In the genomic region with DNA sequence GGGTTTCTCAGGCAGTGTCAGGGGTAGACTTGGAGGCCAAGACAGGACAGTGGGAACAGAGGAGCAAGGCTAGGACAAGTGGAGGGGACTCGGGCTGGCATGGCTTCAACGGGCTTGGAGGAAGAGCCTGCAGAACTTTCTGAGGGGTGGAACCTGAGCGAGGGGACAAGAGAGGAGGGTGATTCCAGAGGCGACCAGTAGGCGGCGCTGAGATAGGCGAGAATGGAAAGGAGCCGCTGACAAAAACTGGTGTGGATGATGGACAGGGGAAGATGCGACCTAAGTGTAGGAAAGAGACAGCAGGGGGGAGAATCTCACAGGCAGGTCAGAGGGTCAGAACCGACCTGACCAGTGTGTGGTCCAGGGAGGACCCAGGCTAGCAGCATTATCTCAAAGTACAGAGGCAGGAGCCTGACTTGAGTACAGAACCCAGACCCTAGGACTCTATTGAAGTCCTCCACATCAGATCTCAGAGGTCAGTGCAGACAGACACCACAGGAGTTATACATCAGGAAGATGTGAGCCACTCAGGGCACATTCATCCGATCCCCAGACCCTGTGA, we compare ENCODE assay signal across 9 mouse cellular contexts. TPM values are rescaled to one million over a fixed set of nuclear protein-coding genes. Genes with fewer than 3 reads are reported as not detected.
DNase-seq lines count a peak whose midpoint lies in the region; ATAC-seq and TF ChIP-seq lines count a peak whose summit lies in the region.
"Had no signal": no experiment of that assay in that cellular context is flagged by ENCODE, and none has a peak within 500 bp of the region (broad histone marks: within the 10 kb centered on the region; RNA-seq: fewer than 3 reads in every experiment).

No protein-coding gene starts in this region.

- no peaks in the 10 kb centered on the region for H3K9me3 ChIP-seq in kidney, embryonic 14.5 days (ENCODE audit: control insufficient read depth, low read length)
- no peaks in the 10 kb centered on the region for H3K9me3 ChIP-seq in liver, postnatal 0 days (ENCODE audit: low read length)

- ATAC-seq in kidney, embryonic 14.5 days (ENCODE audit: low FRiP score, low TSS enrichment), result no peak
- ATAC-seq in erythroid progenitor cell, adult 5-6 weeks (replicated peaks; ENCODE audit: low FRiP score, poor library complexity, severe bottlenecking), result peak; percentile 36; the same call in 1 of the 2 replicates
- no peak for ATAC-seq in liver, postnatal 0 days

- WGBS in kidney, embryonic 14.5 days, result 11% methylated on average over 11 of the region's 11 CpGs
- 4% methylated on average over 11 of the region's 11 CpGs for WGBS in liver, postnatal 0 days (ENCODE audit: insufficient replicate concordance)

- H3K4me2 ChIP-seq in kidney, embryonic 14.5 days (replicated peaks; ENCODE audit: low read depth, low read length), result no peak overlapping the region
- H3K4me2 ChIP-seq in liver, postnatal 0 days (ENCODE audit: low read depth, low read length), result no peak overlapping the region

- TF ChIP-seq POLR2A in bone marrow macrophage, adult 2 months (IDR thresholded peaks at IDR 0.05; ENCODE audit: borderline replicate concordance, low read depth, low read length), result no peak

- no peak overlapping the region for H3K4me3 ChIP-seq in kidney, embryonic 14.5 days (ENCODE audit: low read length)
- H3K4me3 ChIP-seq in bone marrow macrophage, adult 2 months (ENCODE audit: insufficient read depth, low read length), result no peak overlapping the region
- no peak overlapping the region for H3K4me3 ChIP-seq in liver, postnatal 0 days (ENCODE audit: low read depth, low read length)
- H3K4me3 ChIP-seq: erythroblast, embryonic 14.5 days had no signal

- no peaks in the 10 kb centered on the region for H3K4me1 ChIP-seq in kidney, embryonic 14.5 days (ENCODE audit: control insufficient read depth, insufficient read depth, low read length)
- no peaks in the 10 kb centered on the region for H3K4me1 ChIP-seq in bone marrow macrophage, adult 2 months (ENCODE audit: control insufficient read depth, insufficient read depth, low read length)
- no peaks in the 10 kb centered on the region for H3K4me1 ChIP-seq in liver, postnatal 0 days (ENCODE audit: insufficient read depth)

- TF ChIP-seq CTCF in bone marrow macrophage, adult 2 months (IDR thresholded peaks at IDR 0.05; ENCODE audit: low read depth, low read length), result peak; percentile 94
- TF ChIP-seq CTCF in liver, postnatal 0 days (IDR thresholded peaks at IDR 0.05; ENCODE audit: low read depth), result peak; percentile 85

- TF ChIP-seq EP300 in liver, postnatal 0 days (IDR thresholded peaks at IDR 0.05; ENCODE audit: low read depth), result no peak

- H3K27me3 ChIP-seq in kidney, embryonic 14.5 days (ENCODE audit: control insufficient read depth, insufficient read depth, low read length), result peaks cover 31% of the 10 kb centered on the region
- peaks cover 44% of the 10 kb centered on the region for H3K27me3 ChIP-seq in liver, postnatal 0 days (ENCODE audit: insufficient read depth, low read length)

- no peak overlapping the region for H3K27ac ChIP-seq in kidney, embryonic 14.5 days (ENCODE audit: low read depth, low read length)
- no peak overlapping the region for H3K27ac ChIP-seq in bone marrow macrophage, adult 2 months (ENCODE audit: insufficient read depth, low read depth, low read length)
- no peak overlapping the region for H3K27ac ChIP-seq in liver, postnatal 0 days (ENCODE audit: low read depth)

- DNase-seq in kidney, adult 18-20 months, result peak; percentile 70
- DNase-seq in kidney, postnatal 10 days, result peak; percentile 86
- peak; percentile 79 for DNase-seq in liver, postnatal 0 days
- peak; percentile 83 for DNase-seq in retina, embryonic 14.5 days (ENCODE audit: low spot score)
- DNase-seq in urinary bladder, adult 2 months (ENCODE audit: low spot score), result peak; percentile 62

- no peaks in the 10 kb centered on the region for H3K36me3 ChIP-seq in kidney, embryonic 14.5 days (ENCODE audit: control insufficient read depth, insufficient read depth, low read length)
- H3K36me3 ChIP-seq in liver, postnatal 0 days (replicated peaks; ENCODE audit: insufficient read depth, low read length), result no peaks in the 10 kb centered on the region

- H3K9ac ChIP-seq in kidney, embryonic 14.5 days (ENCODE audit: low read depth, low read length), result no peak overlapping the region
- H3K9ac ChIP-seq in liver, postnatal 0 days (replicated peaks), result no peak overlapping the region

RNA-seq across cellular contexts. Expression of gene Kcng1, which starts 7.1 kb away (rescaled TPM):
- polyA plus RNA-seq in kidney, embryonic 14.5 days (2014; fragmentation: Nextera tagmentation; extraction: Ambion mirVana), result 0.33 and 0.62 TPM in 2 replicates
- polyA plus RNA-seq in bone marrow macrophage, adult 2 months (2012; ENCODE audit: insufficient read depth, insufficient read length, missing spikeins), result not detected in 2 replicates
- total RNA-seq in erythroid progenitor cell, adult 5-6 weeks (2015; ENCODE audit: low replicate concordance), result not detected in 2 replicates
- not detected in 2 replicates for total RNA-seq in erythroid progenitor cell, adult 5-6 weeks (2017; ENCODE audit: low replicate concordance)
- polyA plus RNA-seq in liver, postnatal 0 days (2015; fragmentation: Nextera tagmentation; extraction: Ambion mirVana), result 0.07 TPM in 1 of 2 replicates, not detected in the other
- 3.4 and 16.5 TPM in 2 replicates for polyA plus RNA-seq in urinary bladder, adult 2 months (2012; rRNA removed)
- polyA plus RNA-seq: erythroblast, embryonic 14.5 days had no signal

RNA-seq across cellular contexts. Expression of gene Mocs3, which starts 44.0 kb away (rescaled TPM):
- polyA plus RNA-seq in kidney, embryonic 14.5 days (2014; fragmentation: Nextera tagmentation; extraction: Ambion mirVana), result 8.8 and 10.1 TPM in 2 replicates
- 5.3 and 6.5 TPM in 2 replicates for polyA plus RNA-seq in bone marrow macrophage, adult 2 months (2012; ENCODE audit: insufficient read depth, insufficient read length, missing spikeins)
- total RNA-seq in erythroid progenitor cell, adult 5-6 weeks (2015; ENCODE audit: low replicate concordance), result 0.72 and 1.7 TPM in 2 replicates
- 1.2 and 1.3 TPM in 2 replicates for total RNA-seq in erythroid progenitor cell, adult 5-6 weeks (2017; ENCODE audit: low replicate concordance)
- 3.6 and 4.9 TPM in 2 replicates for polyA plus RNA-seq in liver, postnatal 0 days (2015; fragmentation: Nextera tagmentation; extraction: Ambion mirVana)
- 7.9 and 9.8 TPM in 2 replicates for polyA plus RNA-seq in urinary bladder, adult 2 months (2012; rRNA removed)

RNA-seq across cellular contexts. Expression of gene Dpm1, which starts 44.1 kb away (rescaled TPM):
- polyA plus RNA-seq in kidney, embryonic 14.5 days (2014; fragmentation: Nextera tagmentation; extraction: Ambion mirVana), result 82.3 and 84.0 TPM in 2 replicates
- 94.1 and 124 TPM in 2 replicates for polyA plus RNA-seq in bone marrow macrophage, adult 2 months (2012; ENCODE audit: insufficient read depth, insufficient read length, missing spikeins)
- 44.0 TPM in 2 replicates for total RNA-seq in erythroid progenitor cell, adult 5-6 weeks (2015; ENCODE audit: low replicate concordance)
- total RNA-seq in erythroid progenitor cell, adult 5-6 weeks (2017; ENCODE audit: low replicate concordance), result 5.4 and 18.9 TPM in 2 replicates
- 87.3 and 105 TPM in 2 replicates for polyA plus RNA-seq in liver, postnatal 0 days (2015; fragmentation: Nextera tagmentation; extraction: Ambion mirVana)
- polyA plus RNA-seq in urinary bladder, adult 2 months (2012; rRNA removed), result 14.9 and 19.4 TPM in 2 replicates

RNA-seq across cellular contexts. Expression of gene Gm20716, which starts 44.3 kb away (rescaled TPM):
- polyA plus RNA-seq in kidney, embryonic 14.5 days (2014; fragmentation: Nextera tagmentation; extraction: Ambion mirVana), result 29.9 and 35.7 TPM in 2 replicates
- 33.3 and 35.3 TPM in 2 replicates for polyA plus RNA-seq in bone marrow macrophage, adult 2 months (2012; ENCODE audit: insufficient read depth, insufficient read length, missing spikeins)
- 9.7 and 14.3 TPM in 2 replicates for total RNA-seq in erythroid progenitor cell, adult 5-6 weeks (2015; ENCODE audit: low replicate concordance)
- total RNA-seq in erythroid progenitor cell, adult 5-6 weeks (2017; ENCODE audit: low replicate concordance), result 23.0 and 28.4 TPM in 2 replicates
- 1.9 and 2.8 TPM in 2 replicates for polyA plus RNA-seq in liver, postnatal 0 days (2015; fragmentation: Nextera tagmentation; extraction: Ambion mirVana)
- polyA plus RNA-seq in urinary bladder, adult 2 months (2012; rRNA removed), result 30.3 and 39.7 TPM in 2 replicates
- polyA plus RNA-seq: erythroblast, embryonic 14.5 days had no signal
